Mouse (Mus musculus) G1E (cell line): ENCODE data around the gene Apoh.

ENCODE experiments used
- CTCF ChIP-seq: IDR thresholded peaks from 2 replicates; pipeline ENCODE4 v1.5.1; 2012; ENCODE audit warnings: low read depth, low read length, inconsistent platforms, mixed read lengths
- TAL1 ChIP-seq: conservative IDR thresholded peaks from 2 replicates; pipeline ENCODE4 v1.6.1; 2012; ENCODE audit warnings: low read depth, low read length, inconsistent platforms, mixed read lengths

GRCm38 (mm10) chr11:108341783-108342182, 1.4 kb upstream of the Apoh start:
- TF ChIP-seq CTCF, result no peak
- no peak for TF ChIP-seq TAL1
